Mouse (Mus musculus): ENCODE measurements around the gene Spag6.

DNA sequence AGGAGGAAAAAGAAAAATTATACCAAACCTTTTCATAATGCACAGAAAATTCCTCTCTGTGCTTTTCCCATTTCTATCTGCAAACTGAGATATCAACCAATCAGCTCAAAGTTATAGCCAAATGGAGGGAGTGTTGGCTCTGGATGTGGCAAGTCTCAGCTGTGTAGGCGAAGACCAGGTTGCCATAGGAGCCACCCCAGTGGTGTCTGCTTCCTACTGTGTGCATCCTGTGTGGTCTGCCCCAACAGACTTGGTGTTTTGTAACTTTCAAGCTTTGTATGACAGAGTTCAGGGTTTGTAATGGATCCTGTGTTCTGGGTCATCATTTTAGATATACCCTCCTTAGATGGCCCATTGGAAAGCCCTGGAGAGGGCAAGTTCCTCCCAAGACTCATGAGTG is 30.6 kb downstream of the Spag6 start:
- TF ChIP-seq CTCF (IDR thresholded peaks at IDR 0.05; ENCODE audit: extremely low read depth, insufficient read length, insufficient replicate concordance, low read depth, low read length) (no peak), POLR2A (IDR thresholded peaks at IDR 0.05; ENCODE audit: low read depth, low read length) (no peak)

All from small intestine, adult 2 months (tissue).